Mouse (Mus musculus): ENCODE measurements at regions not wholly inside any gene's neighbourhood (a gene's known extent, or its start where the extent isn't known, plus 50 kb on each side); places are given as distances from the start of the nearest gene placed in this dataset.
A peak's percentile ranks its signal among the peaks of the same experiment; 100 is the strongest.

DNA sequence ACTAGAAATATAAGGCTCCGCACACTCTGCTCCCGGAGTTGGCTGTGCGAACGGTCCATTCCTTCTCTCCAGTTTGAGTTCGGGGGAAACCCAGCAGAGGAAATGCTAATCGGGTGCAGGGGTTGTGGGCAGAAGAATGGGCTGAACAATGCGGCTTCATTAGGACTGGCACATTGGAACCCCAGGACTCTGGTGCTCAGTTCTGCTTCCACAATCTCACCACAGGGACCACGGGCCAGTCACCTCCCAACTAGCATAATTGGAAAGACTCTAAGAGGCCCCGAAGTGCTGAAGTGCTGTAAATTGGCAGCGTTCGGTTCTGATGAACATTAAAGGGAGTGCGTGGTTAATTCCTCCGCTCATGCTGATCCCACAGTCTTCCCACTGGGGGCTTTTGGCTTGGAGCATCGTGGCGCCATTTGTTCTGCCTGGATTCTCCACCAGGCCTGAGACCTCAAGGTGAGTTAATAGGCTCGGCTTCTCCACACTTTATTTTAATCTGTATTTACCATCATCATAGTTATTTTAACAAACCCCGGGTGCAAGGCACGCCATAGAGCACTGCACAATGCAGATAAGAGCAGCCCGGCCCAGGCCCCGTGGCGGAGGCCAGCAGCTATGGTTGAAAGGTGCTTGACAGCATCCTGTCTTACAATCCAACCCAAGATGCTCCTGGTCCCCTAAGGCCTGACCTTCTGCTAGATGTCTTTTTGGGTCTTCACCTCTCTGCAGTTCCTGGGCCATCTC is 258.7 kb upstream of the Pard3b start:
- no peak overlapping the region for H3K4me2 ChIP-seq
- H3K36me3 ChIP-seq (ENCODE audit: control insufficient read depth, insufficient read depth, low read length) = no peaks in the 10 kb centered on the region
- H3K9me3 ChIP-seq (replicated peaks; ENCODE audit: control insufficient read depth, low read length) = no peaks in the 10 kb centered on the region
- H3K4me3 ChIP-seq (ENCODE audit: low read depth, low read length) = no peak overlapping the region
- no peak overlapping the region for H3K27ac ChIP-seq (ENCODE audit: low read depth, low read length)
- no peaks in the 10 kb centered on the region for H3K4me1 ChIP-seq (ENCODE audit: control insufficient read depth, insufficient read depth, low read length)
- no peak for ATAC-seq (replicated peaks; ENCODE audit: insufficient number of reproducible peaks, low FRiP score, low TSS enrichment)
- 77% methylated on average over 21 of the region's 21 CpGs for WGBS (ENCODE audit: insufficient replicate concordance)
- no peak overlapping the region for H3K9ac ChIP-seq (ENCODE audit: low read depth, low read length)
- no peaks in the 10 kb centered on the region for H3K27me3 ChIP-seq (ENCODE audit: control insufficient read depth, insufficient read depth, low read length)

DNA sequence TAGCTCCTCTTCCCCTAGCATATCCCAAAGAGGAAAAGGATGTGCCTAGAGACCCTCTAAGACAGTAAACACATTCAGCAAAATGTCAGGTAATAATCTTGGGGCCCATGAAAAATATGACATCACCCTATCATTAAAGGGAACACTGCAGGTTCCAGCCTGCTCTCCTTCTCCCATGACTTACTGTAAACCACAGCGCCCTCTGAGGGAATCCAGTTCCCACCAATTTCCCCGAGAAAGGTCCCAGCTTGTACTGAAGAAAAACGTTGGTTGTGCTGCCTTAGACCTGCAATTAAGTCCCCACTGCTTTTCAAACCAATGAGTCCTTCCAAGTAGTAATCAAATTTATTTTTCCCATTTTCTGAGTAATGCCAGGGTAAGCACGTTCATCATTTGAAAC is 251.0 kb upstream of the Pard3b start:
- H3K4me3 ChIP-seq (ENCODE audit: low read depth, low read length) = no peak overlapping the region
- H3K9me3 ChIP-seq (replicated peaks; ENCODE audit: control insufficient read depth, low read length) = no peaks in the 10 kb centered on the region
- no peak for ATAC-seq (replicated peaks; ENCODE audit: insufficient number of reproducible peaks, low FRiP score, low TSS enrichment)
- H3K4me1 ChIP-seq (ENCODE audit: control insufficient read depth, insufficient read depth, low read length) = no peaks in the 10 kb centered on the region
- no peak overlapping the region for H3K4me2 ChIP-seq
- 41% methylated on average over 4 of the region's 4 CpGs for WGBS (ENCODE audit: insufficient replicate concordance)
- H3K27me3 ChIP-seq (ENCODE audit: control insufficient read depth, insufficient read depth, low read length) = no peaks in the 10 kb centered on the region
- no peaks in the 10 kb centered on the region for H3K36me3 ChIP-seq (ENCODE audit: control insufficient read depth, insufficient read depth, low read length)
- H3K9ac ChIP-seq (ENCODE audit: low read depth, low read length) = no peak overlapping the region
- no peak overlapping the region for H3K27ac ChIP-seq (ENCODE audit: low read depth, low read length)

DNA sequence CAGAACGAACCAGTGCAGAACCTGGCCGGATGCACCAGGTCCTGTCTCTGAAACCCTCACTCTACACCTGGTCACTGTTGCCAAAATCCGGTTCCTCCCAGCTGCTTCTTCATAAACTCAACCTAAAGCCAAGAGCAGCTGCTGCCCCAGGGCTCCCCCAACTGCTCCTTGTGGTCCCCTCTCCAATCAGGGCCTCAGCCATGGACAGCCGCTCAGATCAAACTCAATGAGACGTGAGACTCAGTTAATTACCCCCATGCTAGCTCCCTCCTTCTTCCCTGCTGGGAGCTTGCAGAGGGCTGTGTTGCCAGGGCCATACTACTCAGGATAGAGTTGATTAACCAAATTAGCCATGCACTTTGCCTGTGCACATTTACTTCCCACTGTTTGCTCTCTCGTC is 240.8 kb upstream of the Pard3b start:
- H3K9me3 ChIP-seq (replicated peaks; ENCODE audit: control insufficient read depth, low read length) = no peaks in the 10 kb centered on the region
- WGBS (ENCODE audit: insufficient replicate concordance) = 61% methylated on average over 6 of the region's 6 CpGs
- no peak for ATAC-seq (replicated peaks; ENCODE audit: insufficient number of reproducible peaks, low FRiP score, low TSS enrichment)
- H3K36me3 ChIP-seq (ENCODE audit: control insufficient read depth, insufficient read depth, low read length) = no peaks in the 10 kb centered on the region
- no peak overlapping the region for H3K9ac ChIP-seq (ENCODE audit: low read depth, low read length)
- no peak overlapping the region for H3K4me2 ChIP-seq
- no peak overlapping the region for H3K27ac ChIP-seq (ENCODE audit: low read depth, low read length)
- H3K27me3 ChIP-seq (ENCODE audit: control insufficient read depth, insufficient read depth, low read length) = no peaks in the 10 kb centered on the region
- H3K4me1 ChIP-seq (ENCODE audit: control insufficient read depth, insufficient read depth, low read length) = no peaks in the 10 kb centered on the region
- H3K4me3 ChIP-seq (ENCODE audit: low read depth, low read length) = no peak overlapping the region

DNA sequence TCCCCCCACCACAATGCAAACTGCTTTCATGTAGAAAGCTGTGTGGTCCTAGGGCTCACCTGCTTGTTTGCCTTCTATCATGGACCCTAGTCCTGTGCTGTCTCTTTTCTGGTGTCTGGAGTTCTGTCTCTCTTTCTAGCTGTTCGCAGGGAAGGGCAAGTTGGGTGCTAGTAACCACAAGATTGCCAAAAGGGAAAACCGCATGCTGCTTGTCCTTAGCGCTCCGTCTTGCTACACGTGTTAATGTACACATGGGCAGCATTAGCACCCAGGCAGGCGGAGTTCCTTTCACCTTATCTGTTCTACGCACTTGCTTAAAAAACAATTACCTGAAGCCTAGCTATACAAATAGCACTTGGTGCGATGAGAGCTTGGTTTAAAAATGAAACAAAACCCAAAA is 236.3 kb upstream of the Pard3b start:
- Histone ChIP-seq H3K27ac (ENCODE audit: low read depth, low read length) (no peak overlapping the region), H3K9ac (ENCODE audit: low read depth, low read length) (no peak overlapping the region)

DNA sequence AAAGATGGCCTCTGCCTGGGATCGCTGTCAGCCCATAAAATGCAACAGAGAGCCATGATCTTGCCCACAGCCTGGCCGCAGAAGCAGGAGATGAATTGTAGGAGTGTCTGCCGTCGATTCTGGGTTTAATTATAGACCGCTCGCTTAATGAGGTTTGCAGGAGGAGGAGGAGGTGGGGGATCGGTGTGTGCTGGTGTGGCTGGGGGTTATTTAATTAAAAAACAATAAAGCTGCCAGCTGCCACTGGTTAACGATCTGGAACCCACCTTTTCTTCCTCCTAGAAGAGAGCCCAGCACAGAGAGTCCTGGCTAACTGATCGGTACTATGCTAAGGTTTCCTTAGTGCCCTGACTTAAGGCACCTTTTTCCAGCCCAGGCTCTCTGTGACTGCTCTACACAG is 231.4 kb upstream of the Pard3b start:
- H3K4me1 ChIP-seq (ENCODE audit: control insufficient read depth, insufficient read depth, low read length) = no peaks in the 10 kb centered on the region
- no peak overlapping the region for H3K9ac ChIP-seq (ENCODE audit: low read depth, low read length)
- H3K4me3 ChIP-seq (ENCODE audit: low read depth, low read length) = no peak overlapping the region
- H3K4me2 ChIP-seq = no peak overlapping the region
- H3K36me3 ChIP-seq (ENCODE audit: control insufficient read depth, insufficient read depth, low read length) = no peaks in the 10 kb centered on the region
- no peak overlapping the region for H3K27ac ChIP-seq (ENCODE audit: low read depth, low read length)
- WGBS (ENCODE audit: insufficient replicate concordance) = 62% methylated on average over 9 of the region's 9 CpGs
- H3K27me3 ChIP-seq (ENCODE audit: control insufficient read depth, insufficient read depth, low read length) = no peaks in the 10 kb centered on the region
- H3K9me3 ChIP-seq (replicated peaks; ENCODE audit: control insufficient read depth, low read length) = no peaks in the 10 kb centered on the region
- no peak for ATAC-seq (replicated peaks; ENCODE audit: insufficient number of reproducible peaks, low FRiP score, low TSS enrichment)

More for the DNA sequence above, 236.3 kb upstream of the Pard3b start:
- WGBS (ENCODE audit: insufficient replicate concordance) = 49% methylated on average over 8 of the region's 8 CpGs
- Histone ChIP-seq H3K9me3 (replicated peaks; ENCODE audit: control insufficient read depth, low read length) (no peaks in the 10 kb centered on the region), H3K4me1 (ENCODE audit: control insufficient read depth, insufficient read depth, low read length) (no peaks in the 10 kb centered on the region), H3K36me3 (ENCODE audit: control insufficient read depth, insufficient read depth, low read length) (no peaks in the 10 kb centered on the region), H3K4me3 (ENCODE audit: low read depth, low read length) (no peak overlapping the region; the same call in 1 of the 2 replicates), H3K4me2 (peak overlapping the region; percentile 52), H3K27me3 (ENCODE audit: control insufficient read depth, insufficient read depth, low read length) (no peaks in the 10 kb centered on the region)
- no peak for ATAC-seq (replicated peaks; ENCODE audit: insufficient number of reproducible peaks, low FRiP score, low TSS enrichment)

DNA sequence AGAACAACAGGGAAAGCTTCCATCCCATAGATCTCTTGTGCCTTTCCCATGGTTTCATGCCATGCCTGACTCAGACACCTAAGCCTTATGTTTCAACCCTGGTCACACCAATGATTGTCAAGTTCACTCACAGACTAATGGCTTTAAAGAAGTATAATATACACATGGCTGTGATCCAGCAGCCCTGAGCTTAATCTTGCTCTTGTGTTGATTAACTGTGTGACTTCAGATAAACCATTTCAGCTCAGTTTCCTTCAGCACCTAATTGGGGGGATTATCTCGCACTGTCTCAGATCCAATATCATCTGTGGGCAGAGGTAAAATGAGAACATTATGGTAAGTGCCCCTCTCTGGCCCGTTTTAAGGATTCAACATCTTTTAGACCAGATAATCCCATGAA is 223.9 kb upstream of the Pard3b start:
- no peaks in the 10 kb centered on the region for H3K9me3 ChIP-seq (replicated peaks; ENCODE audit: control insufficient read depth, low read length)
- WGBS (ENCODE audit: insufficient replicate concordance) = 56% methylated on average over 2 of the region's 2 CpGs
- no peaks in the 10 kb centered on the region for H3K4me1 ChIP-seq (ENCODE audit: control insufficient read depth, insufficient read depth, low read length)
- H3K4me3 ChIP-seq (ENCODE audit: low read depth, low read length) = no peak overlapping the region
- no peak for ATAC-seq (replicated peaks; ENCODE audit: insufficient number of reproducible peaks, low FRiP score, low TSS enrichment)
- H3K27ac ChIP-seq (ENCODE audit: low read depth, low read length) = no peak overlapping the region
- H3K27me3 ChIP-seq (ENCODE audit: control insufficient read depth, insufficient read depth, low read length) = no peaks in the 10 kb centered on the region
- H3K36me3 ChIP-seq (ENCODE audit: control insufficient read depth, insufficient read depth, low read length) = no peaks in the 10 kb centered on the region
- no peak overlapping the region for H3K4me2 ChIP-seq
- no peak overlapping the region for H3K9ac ChIP-seq (ENCODE audit: low read depth, low read length)

DNA sequence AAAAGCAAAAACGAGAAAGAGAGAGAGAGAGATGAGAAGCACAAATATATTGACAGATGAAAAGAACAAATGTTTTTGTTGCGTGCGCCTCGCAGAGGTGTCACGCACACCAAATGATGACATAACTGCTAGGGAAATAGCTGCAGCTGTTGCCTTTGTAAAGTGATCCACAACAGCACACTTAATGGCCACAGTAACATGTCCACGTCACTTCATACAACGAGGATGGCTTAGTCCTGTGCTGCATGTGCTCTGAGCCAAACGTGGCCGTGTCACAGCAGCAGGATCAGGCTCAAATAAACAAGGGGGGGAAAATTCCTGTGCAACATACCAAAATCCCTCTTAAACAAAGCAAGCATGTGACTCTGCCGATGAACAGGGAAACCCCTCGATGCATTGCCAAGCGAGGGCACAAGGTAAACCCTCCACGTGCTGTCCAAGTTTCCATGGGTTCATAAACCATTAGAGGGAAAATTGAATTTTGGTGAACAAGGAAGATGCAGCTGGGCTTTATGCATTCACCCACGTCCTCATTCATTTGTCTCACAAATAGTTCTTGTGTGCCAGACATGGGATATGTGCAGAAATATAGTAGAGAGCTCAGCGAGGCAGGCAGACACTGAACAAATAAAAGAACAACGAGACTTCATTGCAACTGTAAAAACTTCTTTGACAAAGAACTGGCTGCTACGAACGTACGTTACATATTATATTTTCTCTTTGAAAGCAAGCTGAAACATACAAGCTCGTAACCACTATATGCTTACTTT is 223.0 kb upstream of the Pard3b start:
- no peaks in the 10 kb centered on the region for H3K27me3 ChIP-seq (ENCODE audit: control insufficient read depth, insufficient read depth, low read length)
- H3K36me3 ChIP-seq (ENCODE audit: control insufficient read depth, insufficient read depth, low read length) = no peaks in the 10 kb centered on the region
- 75% methylated on average over 20 of the region's 20 CpGs for WGBS (ENCODE audit: insufficient replicate concordance)
- H3K4me1 ChIP-seq (ENCODE audit: control insufficient read depth, insufficient read depth, low read length) = no peaks in the 10 kb centered on the region
- H3K4me3 ChIP-seq (ENCODE audit: low read depth, low read length) = no peak overlapping the region
- no peaks in the 10 kb centered on the region for H3K9me3 ChIP-seq (replicated peaks; ENCODE audit: control insufficient read depth, low read length)
- no peak for ATAC-seq (replicated peaks; ENCODE audit: insufficient number of reproducible peaks, low FRiP score, low TSS enrichment)
- H3K27ac ChIP-seq (ENCODE audit: low read depth, low read length) = no peak overlapping the region
- H3K9ac ChIP-seq (ENCODE audit: low read depth, low read length) = no peak overlapping the region
- H3K4me2 ChIP-seq = no peak overlapping the region

DNA sequence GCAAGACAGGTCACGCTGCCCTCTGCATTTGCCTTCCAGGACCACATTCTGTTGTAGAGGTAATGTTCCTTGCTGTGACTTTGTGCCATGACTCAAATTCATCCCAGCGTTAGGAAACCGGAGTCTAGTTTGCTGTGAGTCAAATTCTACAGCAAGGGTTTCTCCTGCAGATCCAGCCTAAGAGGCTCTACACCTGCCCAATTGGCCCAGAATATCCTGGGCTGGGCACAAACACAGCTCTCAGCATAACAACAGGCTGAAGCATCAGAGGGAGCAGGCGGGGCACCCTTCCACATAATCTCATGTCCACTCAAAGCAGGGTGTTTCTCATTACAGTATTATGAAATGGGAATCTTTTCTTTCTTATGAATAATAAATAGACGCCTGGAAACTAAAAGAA is 220.2 kb upstream of the Pard3b start:
- ATAC-seq (replicated peaks; ENCODE audit: insufficient number of reproducible peaks, low FRiP score, low TSS enrichment) = no peak
- 59% methylated on average over 5 of the region's 5 CpGs for WGBS (ENCODE audit: insufficient replicate concordance)
- no peak overlapping the region for H3K27ac ChIP-seq (ENCODE audit: low read depth, low read length)
- H3K4me3 ChIP-seq (ENCODE audit: low read depth, low read length) = no peak overlapping the region
- no peaks in the 10 kb centered on the region for H3K4me1 ChIP-seq (ENCODE audit: control insufficient read depth, insufficient read depth, low read length)
- H3K9me3 ChIP-seq (replicated peaks; ENCODE audit: control insufficient read depth, low read length) = no peaks in the 10 kb centered on the region
- no peak overlapping the region for H3K4me2 ChIP-seq
- H3K27me3 ChIP-seq (ENCODE audit: control insufficient read depth, insufficient read depth, low read length) = no peaks in the 10 kb centered on the region
- no peaks in the 10 kb centered on the region for H3K36me3 ChIP-seq (ENCODE audit: control insufficient read depth, insufficient read depth, low read length)
- no peak overlapping the region for H3K9ac ChIP-seq (ENCODE audit: low read depth, low read length)

DNA sequence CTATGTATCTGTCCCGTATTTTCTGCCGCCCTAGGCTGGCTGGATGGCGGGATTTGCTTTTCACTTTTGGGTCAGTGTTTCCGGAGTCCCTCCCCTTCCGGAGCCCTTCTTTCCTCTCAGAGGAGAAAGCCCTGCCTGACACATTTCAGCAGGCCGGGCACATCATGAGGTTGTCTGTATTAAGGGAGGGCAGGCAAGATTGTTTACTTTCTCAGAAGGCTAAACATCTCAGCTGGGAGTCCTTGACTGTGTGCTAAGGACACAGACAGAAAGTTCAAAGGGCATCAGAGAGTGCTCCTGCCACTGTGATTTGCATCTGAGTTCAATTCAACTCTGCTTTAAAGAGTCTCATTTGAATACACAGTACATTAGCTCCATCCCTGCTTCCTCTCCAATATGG is 218.8 kb upstream of the Pard3b start:
- H3K27ac ChIP-seq (ENCODE audit: low read depth, low read length) = no peak overlapping the region
- no peak overlapping the region for H3K9ac ChIP-seq (ENCODE audit: low read depth, low read length)
- H3K4me2 ChIP-seq = no peak overlapping the region
- no peaks in the 10 kb centered on the region for H3K36me3 ChIP-seq (ENCODE audit: control insufficient read depth, insufficient read depth, low read length)
- no peak overlapping the region for H3K4me3 ChIP-seq (ENCODE audit: low read depth, low read length)
- WGBS (ENCODE audit: insufficient replicate concordance) = 39% methylated on average over 6 of the region's 6 CpGs
- no peaks in the 10 kb centered on the region for H3K4me1 ChIP-seq (ENCODE audit: control insufficient read depth, insufficient read depth, low read length)
- no peaks in the 10 kb centered on the region for H3K9me3 ChIP-seq (replicated peaks; ENCODE audit: control insufficient read depth, low read length)
- ATAC-seq (replicated peaks; ENCODE audit: insufficient number of reproducible peaks, low FRiP score, low TSS enrichment) = no peak
- H3K27me3 ChIP-seq (ENCODE audit: control insufficient read depth, insufficient read depth, low read length) = no peaks in the 10 kb centered on the region
